Mouse (Mus musculus) ES-E14 (cell line): ENCODE measurements around the gene Zer1.

ENCODE experiments used
- CHD2 ChIP-seq: IDR thresholded peaks from 2 replicates; pipeline ENCODE4 v1.6.1; 2014; ENCODE audit warnings: mild to moderate bottlenecking, low read depth, low read length, inconsistent platforms
- HCFC1 ChIP-seq: IDR thresholded peaks from 2 replicates; pipeline ENCODE4 v1.6.1; 2012; ENCODE audit warnings: low read length, inconsistent platforms, borderline replicate concordance; ENCODE audit not compliant: insufficient read depth
- MAFK ChIP-seq: IDR thresholded peaks from 2 replicates; pipeline ENCODE4 v1.6.1; 2014; ENCODE audit warnings: mild to moderate bottlenecking, low read depth, low read length, inconsistent platforms; ENCODE audit not compliant: insufficient read depth
- ZC3H11A ChIP-seq: IDR thresholded peaks from 2 replicates; pipeline ENCODE4 v1.6.1; 2012; ENCODE audit warnings: low read depth, mild to moderate bottlenecking, inconsistent platforms, low read length, borderline replicate concordance
- ZNF384 ChIP-seq: IDR thresholded peaks from 2 replicates; pipeline ENCODE4 v1.6.1; 2012; ENCODE audit warnings: low read depth, low read length, inconsistent platforms

- TF ChIP-seq ZC3H11A (no peak), HCFC1 (no peak), ZNF384 (no peak), MAFK (no peak), CHD2 (no peak)
Observed at GRCm38 (mm10) chr2:30091521-30091920, 32.9 kb downstream of the Zer1 start.
